In genomic region chr16:26082831-26083230, GRCm38 (mm10) we compare ENCODE assay signal across 11 mouse cellular contexts. TPM values are rescaled to one million over a fixed set of nuclear protein-coding genes. Genes with fewer than 3 reads are reported as not detected.
DNase-seq lines count a peak whose midpoint lies in the region; ATAC-seq lines count a peak whose summit lies in the region.
"Had no signal": no experiment of that assay in that cellular context is flagged by ENCODE, and none has a peak within 500 bp of the region (broad histone marks: within the 10 kb centered on the region; RNA-seq: fewer than 3 reads in every experiment).

No protein-coding gene starts in this region.

- no peaks in the 10 kb centered on the region for H3K9me3 ChIP-seq in midbrain, embryonic 16.5 days (replicated peaks; ENCODE audit: control insufficient read depth, low read length, poor library complexity, severe bottlenecking)
- H3K9me3 ChIP-seq in midbrain, embryonic 15.5 days: no peaks in the 10 kb centered on the region
- no peaks in the 10 kb centered on the region for H3K9me3 ChIP-seq in stomach, embryonic 16.5 days (replicated peaks; ENCODE audit: control insufficient read depth, low read length)

- no peak overlapping the region for H3K4me3 ChIP-seq in midbrain, embryonic 16.5 days (ENCODE audit: low read depth, low read length)
- no peak overlapping the region for H3K4me3 ChIP-seq in midbrain, embryonic 15.5 days
- no peak overlapping the region for H3K4me3 ChIP-seq in stomach, embryonic 16.5 days (replicated peaks; ENCODE audit: low read length)

- ATAC-seq in midbrain, embryonic 16.5 days: 0 out of 2 replicates have a peak, but pooled peaks have one; percentile 32
- ATAC-seq in midbrain, embryonic 15.5 days (replicated peaks): no peak
- no peak for ATAC-seq in stomach, embryonic 16.5 days (ENCODE audit: insufficient read depth, low FRiP score)

- 87% methylated on average over 1 of the region's 1 CpGs for WGBS in midbrain, embryonic 16.5 days
- 83% methylated on average over 1 of the region's 1 CpGs for WGBS in midbrain, embryonic 15.5 days
- WGBS in stomach, embryonic 16.5 days: 60% methylated on average over 1 of the region's 1 CpGs

- intact Hi-C loops in heart, postnatal 10 days (cut with DNase I): no loop called here
- intact Hi-C loops in left cerebral cortex, postnatal 36 days (cut with DNase I): no loop called here

- no peak overlapping the region for H3K4me2 ChIP-seq in midbrain, embryonic 16.5 days (ENCODE audit: low read length)
- H3K4me2 ChIP-seq in midbrain, embryonic 15.5 days: no peak overlapping the region
- H3K4me2 ChIP-seq in stomach, embryonic 16.5 days (ENCODE audit: low read depth, low read length): no peak overlapping the region

- no peak overlapping the region for H3K9ac ChIP-seq in midbrain, embryonic 16.5 days (ENCODE audit: low read depth, low read length)
- H3K9ac ChIP-seq in midbrain, embryonic 15.5 days: no peak overlapping the region
- H3K9ac ChIP-seq in stomach, embryonic 16.5 days (ENCODE audit: low read length): no peak overlapping the region
- H3K9ac ChIP-seq: liver, embryonic 14.5 days had no signal

- no peak overlapping the region for H3K27ac ChIP-seq in midbrain, embryonic 16.5 days (ENCODE audit: low read length)
- no peak overlapping the region for H3K27ac ChIP-seq in midbrain, embryonic 15.5 days
- H3K27ac ChIP-seq in stomach, embryonic 16.5 days (ENCODE audit: low read length): peak overlapping the region; percentile 29
- H3K27ac ChIP-seq: liver, embryonic 14.5 days had no signal

- H3K4me1 ChIP-seq in midbrain, embryonic 16.5 days (ENCODE audit: control insufficient read depth, insufficient read depth, low read length): no peaks in the 10 kb centered on the region
- no peaks in the 10 kb centered on the region for H3K4me1 ChIP-seq in midbrain, embryonic 15.5 days
- H3K4me1 ChIP-seq in stomach, embryonic 16.5 days (ENCODE audit: control insufficient read depth, insufficient read depth, low read length): peaks cover 27% of the 10 kb centered on the region

- no peaks in the 10 kb centered on the region for H3K36me3 ChIP-seq in midbrain, embryonic 16.5 days (ENCODE audit: control insufficient read depth, insufficient read depth, low read length)
- no peaks in the 10 kb centered on the region for H3K36me3 ChIP-seq in midbrain, embryonic 15.5 days (replicated peaks)
- no peaks in the 10 kb centered on the region for H3K36me3 ChIP-seq in stomach, embryonic 16.5 days (ENCODE audit: control insufficient read depth, insufficient read depth, low read length)

- H3K27me3 ChIP-seq in midbrain, embryonic 16.5 days (ENCODE audit: control insufficient read depth, insufficient read depth, low read depth, low read length): no peaks in the 10 kb centered on the region
- H3K27me3 ChIP-seq in midbrain, embryonic 15.5 days (replicated peaks): no peaks in the 10 kb centered on the region
- no peaks in the 10 kb centered on the region for H3K27me3 ChIP-seq in stomach, embryonic 16.5 days (ENCODE audit: control insufficient read depth, insufficient read depth, low read length)

- peak; percentile 77 to 91 for DNase-seq in adrenal gland, adult (ENCODE audit: inconsistent age in 2 of 2, low spot score in 1 of 2)
- no peak for DNase-seq in adrenal gland, postnatal 4 days (ENCODE audit: low spot score in 2 of 2)
- DNase-seq in heart, postnatal 10 days: peak; percentile 31
- no peak for DNase-seq in cerebellum, adult 11 months
- no peak for DNase-seq in left cerebral cortex, postnatal 36 days (ENCODE audit: low spot score in 2 of 2)
- DNase-seq: gastrocnemius, postnatal 36 days; spleen, adult 18-20 months had no signal

RNA-seq across cellular contexts. Expression of gene P3h2, which starts 22.8 kb away (rescaled TPM):
- 10 to 100 TPM in 1 of 2 experiments, 1 to 10 TPM in 1; 9.8 to 23.0 TPM for total RNA-seq in adrenal gland, postnatal 4 days (2021)
- polyA plus RNA-seq in midbrain, embryonic 16.5 days (2015; fragmentation: Nextera tagmentation; extraction: Ambion mirVana): 0.62 and 0.75 TPM in 2 replicates
- polyA plus RNA-seq in midbrain, embryonic 15.5 days (2015; fragmentation: Nextera tagmentation; extraction: Ambion mirVana): 0.56 and 1.2 TPM in 2 replicates
- 1 to 10 TPM; 5.7 to 6.8 TPM for total RNA-seq in heart, postnatal 10 days (2021)
- 2.3 and 2.7 TPM in 2 replicates for polyA plus RNA-seq in stomach, embryonic 16.5 days (2015; fragmentation: Nextera tagmentation; extraction: Ambion mirVana)
- 1 to 10 TPM; 1.9 to 3.3 TPM for total RNA-seq in left cerebral cortex, postnatal 36 days (2021)

Comparison
In these comparisons a context has a peak if more than half of its experiments do, and no peak if none do; other contexts are left out.
1. DNase-seq: peak in adrenal gland, adult (2 of 2) and heart, postnatal 10 days (2 of 2); none in adrenal gland, postnatal 4 days (0 of 2), cerebellum, adult 11 months (single experiment) and left cerebral cortex, postnatal 36 days (0 of 2).